Mouse (Mus musculus): ENCODE data around the gene Ednra. TPM values are rescaled to one million over a fixed set of nuclear protein-coding genes. Genes with fewer than 3 reads are reported as not detected.
"Not testable (repeated sequence)": the region's sequence is repeated elsewhere in the genome, so short reads cannot be mapped to it uniquely, and the experiment has no call there.

Ednra gene
- polyA plus RNA-seq, 1 experiment = 2.4 TPM

DNA sequence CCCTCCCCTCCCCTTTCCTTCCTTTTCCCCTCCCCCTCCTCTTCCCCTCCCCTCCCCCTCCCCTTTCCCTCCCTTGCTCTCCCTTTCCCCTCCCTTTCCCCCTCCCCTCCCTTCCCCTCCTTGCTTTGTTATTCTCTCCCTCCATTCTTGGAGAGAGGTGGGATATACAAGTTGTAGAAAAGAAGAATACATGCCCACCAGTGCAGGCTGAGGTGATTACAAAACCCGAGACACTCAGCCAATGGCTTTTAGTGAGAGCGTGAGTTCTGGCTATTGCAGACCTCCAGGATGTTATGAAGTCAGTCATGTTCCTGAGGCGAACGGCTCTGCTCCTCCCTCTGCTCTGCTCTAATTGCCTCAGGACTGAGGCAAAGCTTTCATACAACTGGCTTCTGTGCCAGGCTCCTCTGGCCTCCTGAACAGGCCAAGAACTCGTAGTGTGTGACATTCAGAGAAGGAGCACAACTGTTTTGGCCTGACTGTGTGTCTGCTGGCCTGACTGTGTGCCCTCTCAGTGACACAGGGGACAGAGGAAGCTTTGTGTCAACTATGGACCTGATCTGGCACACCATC, 28.7 kb downstream of the Ednra start:
- no peaks in the 10 kb centered on the region for H3K27me3 ChIP-seq (ENCODE audit: control insufficient read depth, insufficient read depth, low read length)
- no peak overlapping the region for H3K4me3 ChIP-seq (ENCODE audit: low read depth, low read length)
- 51% methylated on average over 5 of the region's 5 CpGs for WGBS
- no peaks in the 10 kb centered on the region for H3K36me3 ChIP-seq (ENCODE audit: control insufficient read depth, insufficient read depth, low read length)
- peaks cover 3% of the 10 kb centered on the region; the same call in 1 of the 2 replicates for H3K4me1 ChIP-seq (ENCODE audit: control insufficient read depth, insufficient read depth, insufficient read length, low read length)
- no peak for TF ChIP-seq CTCF (IDR thresholded peaks at IDR 0.05; ENCODE audit: extremely low read depth, insufficient read length, insufficient replicate concordance, low read depth, low read length)
- TF ChIP-seq POLR2A (IDR thresholded peaks at IDR 0.05; ENCODE audit: low read depth, low read length) = no peak
- no peak overlapping the region for H3K27ac ChIP-seq (ENCODE audit: insufficient read depth, low read depth, low read length)

DNA sequence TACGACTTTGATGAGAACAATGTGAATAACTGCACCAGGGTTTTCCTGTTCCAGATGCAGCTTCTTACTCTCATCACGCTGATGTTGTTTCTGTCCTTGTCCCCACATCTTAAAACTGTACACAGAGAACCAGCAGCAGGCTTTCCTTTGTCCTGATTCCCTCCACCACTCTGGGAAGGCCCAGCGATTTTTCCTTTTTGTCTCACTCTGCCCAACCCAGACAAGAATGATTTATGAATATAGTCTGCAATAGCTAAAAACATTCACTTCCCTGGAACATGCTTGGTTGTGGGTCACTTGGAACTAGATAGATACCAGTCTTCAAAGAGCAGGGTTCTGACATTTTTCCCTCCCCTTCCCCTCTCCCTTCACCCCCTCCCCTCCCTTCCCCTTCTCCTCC, 29.2 kb downstream of the Ednra start:
- TF ChIP-seq POLR2A (IDR thresholded peaks at IDR 0.05; ENCODE audit: low read depth, low read length) (no peak), CTCF (IDR thresholded peaks at IDR 0.05; ENCODE audit: extremely low read depth, insufficient read length, insufficient replicate concordance, low read depth, low read length) (no peak)
- no peak overlapping the region for H3K27ac ChIP-seq (ENCODE audit: insufficient read depth, low read depth, low read length)
- WGBS = 59% methylated on average over 3 of the region's 3 CpGs
- H3K4me1 ChIP-seq (ENCODE audit: control insufficient read depth, insufficient read depth, insufficient read length, low read length) = peaks cover 3% of the 10 kb centered on the region; the same call in 1 of the 2 replicates
- no peaks in the 10 kb centered on the region for H3K27me3 ChIP-seq (ENCODE audit: control insufficient read depth, insufficient read depth, low read length)
- H3K4me3 ChIP-seq (ENCODE audit: low read depth, low read length) = no peak overlapping the region
- no peaks in the 10 kb centered on the region for H3K36me3 ChIP-seq (ENCODE audit: control insufficient read depth, insufficient read depth, low read length)

DNA sequence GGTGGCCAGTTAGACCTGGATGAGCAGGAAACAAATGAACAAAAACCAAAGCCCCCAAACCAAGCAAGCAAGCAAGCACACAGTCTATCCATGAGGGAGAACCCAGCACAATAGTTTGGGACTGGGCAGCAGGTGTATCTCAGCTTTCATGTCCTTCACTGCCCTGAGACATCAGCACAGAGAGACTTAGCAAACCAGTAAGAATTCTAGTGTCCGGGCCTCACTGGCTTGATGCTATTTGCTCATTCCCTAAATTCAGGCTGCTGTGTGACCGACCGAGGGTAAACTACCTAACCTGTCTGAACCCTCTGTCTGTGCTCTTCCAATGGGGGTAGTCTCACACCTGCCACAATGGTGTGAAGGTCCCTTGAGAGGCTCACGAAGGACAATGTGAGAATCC, 29.7 kb downstream of the Ednra start:
- no peaks in the 10 kb centered on the region for H3K27me3 ChIP-seq (ENCODE audit: control insufficient read depth, insufficient read depth, low read length)
- H3K4me3 ChIP-seq (ENCODE audit: low read depth, low read length) = no peak overlapping the region
- H3K4me1 ChIP-seq (ENCODE audit: control insufficient read depth, insufficient read depth, insufficient read length, low read length) = peaks cover 3% of the 10 kb centered on the region; the same call in 1 of the 2 replicates
- no peaks in the 10 kb centered on the region for H3K36me3 ChIP-seq (ENCODE audit: control insufficient read depth, insufficient read depth, low read length)
- WGBS = 64% methylated on average over 4 of the region's 4 CpGs
- no peak overlapping the region for H3K27ac ChIP-seq (ENCODE audit: insufficient read depth, low read depth, low read length)
- TF ChIP-seq POLR2A (IDR thresholded peaks at IDR 0.05; ENCODE audit: low read depth, low read length) (no peak), CTCF (IDR thresholded peaks at IDR 0.05; ENCODE audit: extremely low read depth, insufficient read length, insufficient replicate concordance, low read depth, low read length) (no peak)

DNA sequence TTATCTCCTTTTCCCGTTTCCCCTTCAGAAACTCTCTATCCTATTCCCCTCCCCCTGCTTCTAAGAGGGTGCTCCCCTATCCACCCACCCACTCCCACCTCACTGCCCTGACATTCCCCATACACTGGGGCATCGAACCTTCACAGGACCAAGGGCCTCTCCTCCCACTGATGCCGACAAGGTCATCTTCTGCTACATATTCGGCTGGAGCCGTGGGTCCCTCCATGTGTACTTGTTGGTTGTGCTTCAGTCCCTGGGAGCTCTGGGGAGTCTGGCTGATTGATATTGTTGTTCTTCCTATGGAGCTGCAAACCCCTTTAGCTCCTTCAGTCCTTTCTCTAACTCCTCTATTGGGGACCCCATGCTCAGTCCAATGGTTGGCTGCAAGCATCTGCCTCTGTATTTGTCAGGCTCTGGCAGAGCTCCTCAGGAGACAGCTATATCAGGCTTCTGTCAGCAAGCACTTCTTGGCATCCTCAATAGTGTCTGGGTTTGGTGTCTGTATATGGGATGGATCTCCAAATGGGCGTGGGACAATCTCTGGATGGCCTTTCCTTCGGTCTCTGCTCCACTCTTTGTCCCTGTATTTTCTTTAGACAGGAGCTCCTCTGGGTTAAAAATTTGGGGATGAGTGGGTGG, 34.7 kb downstream of the Ednra start:
- not testable (repeated sequence) for H3K36me3 ChIP-seq (ENCODE audit: control insufficient read depth, insufficient read depth, low read length); H3K4me1 ChIP-seq (ENCODE audit: control insufficient read depth, insufficient read depth, insufficient read length, low read length); H3K27me3 ChIP-seq (ENCODE audit: control insufficient read depth, insufficient read depth, low read length); H3K27ac ChIP-seq (ENCODE audit: insufficient read depth, low read depth, low read length); H3K4me3 ChIP-seq (ENCODE audit: low read depth, low read length)
- 73% methylated on average over 7 of the region's 7 CpGs for WGBS

DNA sequence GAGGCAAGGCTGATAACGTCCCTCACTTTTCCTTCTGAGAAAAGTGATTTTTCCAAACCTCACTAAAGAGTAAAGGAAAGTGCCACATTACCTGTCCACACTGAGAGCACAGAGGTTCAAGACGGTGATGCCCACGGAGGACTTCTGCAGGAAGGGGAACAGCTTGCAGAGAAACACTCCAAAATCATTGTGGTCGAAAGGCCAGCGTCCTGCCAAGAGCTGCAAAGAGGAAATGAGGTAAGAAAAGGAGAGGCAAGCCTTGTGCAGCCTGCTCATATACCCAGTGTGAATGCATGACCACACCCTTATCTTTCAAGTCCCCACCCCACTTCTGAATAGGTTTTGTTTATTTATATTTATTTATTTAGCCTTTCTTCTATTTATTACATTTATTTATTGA, 35.3 kb downstream of the Ednra start:
- Histone ChIP-seq H3K27me3 (ENCODE audit: control insufficient read depth, insufficient read depth, low read length) (no peaks in the 10 kb centered on the region), H3K27ac (ENCODE audit: insufficient read depth, low read depth, low read length) (no peak overlapping the region), H3K4me1 (ENCODE audit: control insufficient read depth, insufficient read depth, insufficient read length, low read length) (no peaks in the 10 kb centered on the region), H3K4me3 (ENCODE audit: low read depth, low read length) (no peak overlapping the region), H3K36me3 (ENCODE audit: control insufficient read depth, insufficient read depth, low read length) (no peaks in the 10 kb centered on the region)
- TF ChIP-seq CTCF (IDR thresholded peaks at IDR 0.05; ENCODE audit: extremely low read depth, insufficient read length, insufficient replicate concordance, low read depth, low read length) (no peak), POLR2A (IDR thresholded peaks at IDR 0.05; ENCODE audit: low read depth, low read length) (no peak)
- WGBS = 47% methylated on average over 5 of the region's 5 CpGs

DNA sequence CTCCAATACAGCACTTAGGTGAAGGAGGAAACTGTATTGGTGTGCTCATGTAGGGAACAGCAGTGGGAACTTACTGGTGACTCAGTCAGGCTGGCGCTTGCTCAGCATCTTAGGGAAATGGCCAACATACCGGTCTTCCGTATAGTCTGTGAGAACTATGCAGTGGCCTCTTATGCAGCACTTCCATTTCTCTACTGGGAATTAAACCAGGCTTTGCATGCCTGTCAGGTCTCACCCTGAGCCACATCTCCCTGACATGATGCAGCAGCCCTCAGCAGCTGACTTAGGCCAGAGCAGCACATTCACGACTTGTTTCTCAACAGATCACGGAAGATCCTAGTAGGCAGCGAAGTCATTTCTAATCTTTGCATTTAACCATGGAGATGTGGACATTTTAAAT, 39.9 kb downstream of the Ednra start:
- TF ChIP-seq POLR2A (IDR thresholded peaks at IDR 0.05; ENCODE audit: low read depth, low read length) (no peak), CTCF (IDR thresholded peaks at IDR 0.05; ENCODE audit: extremely low read depth, insufficient read length, insufficient replicate concordance, low read depth, low read length) (no peak)
- no peak overlapping the region for H3K27ac ChIP-seq (ENCODE audit: insufficient read depth, low read depth, low read length)
- WGBS = 82% methylated on average over 6 of the region's 6 CpGs

DNA sequence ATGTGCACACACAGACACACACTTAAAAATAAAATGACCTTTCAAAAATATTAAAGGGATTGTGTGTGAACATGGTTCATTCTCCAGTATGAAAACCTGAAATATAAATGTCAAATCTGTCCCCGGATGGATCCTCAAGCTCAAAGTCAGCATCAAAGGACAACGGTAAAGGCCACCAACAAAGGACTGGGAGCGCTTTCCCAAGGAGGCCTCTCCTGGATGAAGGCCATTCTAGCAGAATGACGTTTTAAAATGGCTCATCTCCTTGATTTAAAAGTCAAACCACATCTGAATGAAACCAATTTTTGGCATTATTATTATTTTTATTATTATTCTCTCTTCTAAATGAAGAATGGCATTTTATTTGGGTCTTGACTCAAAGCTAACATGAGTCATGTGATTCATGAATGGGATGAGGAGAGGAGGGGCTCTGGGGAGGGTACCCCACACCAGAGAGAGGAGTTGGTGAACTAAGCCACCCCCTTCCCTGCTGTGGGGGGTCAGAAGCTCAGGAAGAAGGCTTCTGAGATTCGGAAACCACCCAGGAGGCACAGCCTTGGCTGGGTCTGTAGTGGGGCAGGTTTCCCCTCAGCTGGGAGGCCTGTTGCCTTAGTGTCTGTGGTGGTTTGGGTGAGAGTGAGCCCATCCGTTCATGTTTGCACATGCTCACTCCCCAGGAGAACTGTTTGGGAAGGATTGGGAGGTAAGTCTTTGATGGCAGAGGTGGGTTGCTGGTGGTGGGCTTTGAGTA, 40.7 kb downstream of the Ednra start:
- H3K4me3 ChIP-seq (ENCODE audit: low read depth, low read length) = no peak overlapping the region
- H3K27ac ChIP-seq (ENCODE audit: insufficient read depth, low read depth, low read length) = no peak overlapping the region
- H3K36me3 ChIP-seq (ENCODE audit: control insufficient read depth, insufficient read depth, low read length) = no peaks in the 10 kb centered on the region
- H3K27me3 ChIP-seq (ENCODE audit: control insufficient read depth, insufficient read depth, low read length) = no peaks in the 10 kb centered on the region
- no peaks in the 10 kb centered on the region for H3K4me1 ChIP-seq (ENCODE audit: control insufficient read depth, insufficient read depth, insufficient read length, low read length)
- TF ChIP-seq POLR2A (IDR thresholded peaks at IDR 0.05; ENCODE audit: low read depth, low read length) (no peak), CTCF (IDR thresholded peaks at IDR 0.05; ENCODE audit: extremely low read depth, insufficient read length, insufficient replicate concordance, low read depth, low read length) (no peak)
- 74% methylated on average over 6 of the region's 6 CpGs for WGBS

More for the DNA sequence above, 39.9 kb downstream of the Ednra start:
- Histone ChIP-seq H3K36me3 (ENCODE audit: control insufficient read depth, insufficient read depth, low read length) (no peaks in the 10 kb centered on the region), H3K27me3 (ENCODE audit: control insufficient read depth, insufficient read depth, low read length) (no peaks in the 10 kb centered on the region), H3K4me1 (ENCODE audit: control insufficient read depth, insufficient read depth, insufficient read length, low read length) (no peaks in the 10 kb centered on the region), H3K4me3 (ENCODE audit: low read depth, low read length) (no peak overlapping the region)

All from small intestine, adult 2 months (tissue).